Mouse (Mus musculus) gastrocnemius, adult 2 months (tissue): ENCODE measurements around the gene A030005K14Rik. TPM values are rescaled to one million over a fixed set of nuclear protein-coding genes. Genes with fewer than 3 reads are reported as not detected.

ENCODE experiments used
- DNase-seq: peaks from one replicate; pipeline ENCODE4 v3.0.0; 2022
- H3K27ac ChIP-seq: fragments of 200-600 bp; 2 replicates; pipeline ENCODE4 v1.8.1; 2022; ENCODE audit warnings: mild to moderate bottlenecking
- H3K4me3 ChIP-seq: fragments of 200-600 bp; 2 replicates; pipeline ENCODE4 v1.8.1; 2022; ENCODE audit warnings: mild to moderate bottlenecking, moderate library complexity
- CTCF ChIP-seq: fragments of 200-600 bp; IDR thresholded peaks from 2 replicates; pipeline ENCODE4 v1.8.1; 2022; ENCODE audit warnings: antibody characterized with exemption, mild to moderate bottlenecking, moderate library complexity
- intact Hi-C: fragments of 180-260 bp; cut with DNase I; formaldehyde crosslinking; loops from one replicate; pipeline ENCODE4 v1.15.1; 2025
- long read RNA-seq, 2 experiments: library from polyadenylated mRNA; stranded (forward); transcript quantifications; one replicate each; pipeline ENCODE4 v2.0.0; 2021
- total RNA-seq, 2 experiments: library from RNA; stranded (reverse); gene quantifications; 2 replicates each; pipeline ENCODE4 v1.2.3; 2021

Gene A030005K14Rik
- not detected for total RNA-seq
- long read RNA-seq, experiment 1, result 0 reads
- long read RNA-seq, experiment 2, result 0 reads

DNA sequence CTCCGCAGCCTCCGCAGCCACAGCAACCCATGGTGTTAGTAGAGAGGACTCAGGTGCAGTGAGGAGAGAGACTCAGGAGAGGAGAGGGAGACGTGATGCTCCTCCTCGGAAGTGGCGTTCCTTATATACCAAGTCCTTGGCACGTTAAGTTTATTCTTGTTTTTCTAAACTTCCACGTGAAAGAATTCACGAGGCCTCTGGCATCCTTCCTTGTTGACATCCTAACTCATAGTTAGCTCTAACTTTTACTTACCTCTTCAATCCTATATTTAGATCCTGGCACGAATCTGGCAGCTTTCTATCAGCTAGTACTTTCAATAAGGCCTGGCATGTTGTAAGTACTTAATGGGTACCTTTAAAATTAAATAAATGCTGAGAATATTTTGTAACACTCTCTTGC, at the start of gene A030005K14Rik:
Gene A030005K14Rik (minus strand): TSS at position 101 of the 400 bp plus-strand sequence.
- TF ChIP-seq CTCF, result no peak

DNA sequence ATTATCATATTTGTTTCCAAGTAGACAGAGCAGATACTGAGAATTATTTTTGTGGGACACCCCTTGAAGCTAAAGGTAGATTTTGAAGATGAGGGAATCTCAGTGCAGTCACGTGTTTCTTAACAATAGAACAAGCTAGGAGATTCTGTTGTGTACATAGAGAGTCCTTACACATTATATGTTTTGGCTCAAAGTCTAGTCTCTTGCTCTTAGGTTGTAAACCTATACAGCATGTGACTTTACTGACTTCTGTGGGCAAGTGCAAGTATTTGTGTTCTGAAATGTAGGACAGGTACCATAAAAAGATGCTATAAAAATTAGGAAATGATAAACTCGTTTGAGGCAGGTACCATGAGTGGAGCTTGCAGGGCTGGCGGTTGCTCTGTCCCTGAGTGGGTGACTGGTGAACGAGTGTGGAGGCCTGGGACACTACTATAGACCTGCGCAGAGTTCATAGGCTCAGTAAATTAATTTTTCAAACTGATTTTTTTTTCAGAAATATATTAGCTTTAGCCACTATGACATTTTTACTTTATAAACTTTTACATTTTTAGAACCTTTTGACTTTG, 48.3 kb upstream of the A030005K14Rik start:
- DNase-seq, result no peak
- TF ChIP-seq CTCF, result no peak
- no peak overlapping the region for H3K27ac ChIP-seq
- no peak overlapping the region for H3K4me3 ChIP-seq
- intact Hi-C loops, result no loop called here

More for the DNA sequence above, at the start of gene A030005K14Rik:
- H3K27ac ChIP-seq, result no peak within 1 kb of the TSS
- intact Hi-C loops, result no loop called here
- no peak for DNase-seq
- no peak within 1 kb of the TSS for H3K4me3 ChIP-seq

DNA sequence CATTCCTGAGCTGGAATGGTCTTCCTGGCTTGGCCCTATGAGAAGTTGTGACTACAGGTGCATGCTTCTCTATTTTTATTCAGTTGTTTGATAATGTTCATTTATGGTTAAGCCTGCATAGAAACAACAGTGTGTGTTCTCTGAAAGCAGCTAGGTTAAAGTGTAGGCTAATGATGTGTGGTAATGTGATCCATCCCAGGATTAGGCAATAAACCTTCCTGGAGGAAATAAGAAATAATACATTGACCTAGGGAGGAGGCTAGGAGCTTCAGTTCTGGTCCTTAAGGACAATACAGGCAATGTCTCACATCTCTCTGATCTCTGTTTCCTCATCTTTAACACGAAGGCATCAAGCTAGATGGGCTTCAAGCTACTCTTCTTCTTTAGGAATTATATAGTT, 46.3 kb upstream of the A030005K14Rik start:
- H3K4me3 ChIP-seq, result no peak overlapping the region
- no peak overlapping the region for H3K27ac ChIP-seq
- DNase-seq, result no peak
- no peak for TF ChIP-seq CTCF
- intact Hi-C loops, result no loop called here

DNA sequence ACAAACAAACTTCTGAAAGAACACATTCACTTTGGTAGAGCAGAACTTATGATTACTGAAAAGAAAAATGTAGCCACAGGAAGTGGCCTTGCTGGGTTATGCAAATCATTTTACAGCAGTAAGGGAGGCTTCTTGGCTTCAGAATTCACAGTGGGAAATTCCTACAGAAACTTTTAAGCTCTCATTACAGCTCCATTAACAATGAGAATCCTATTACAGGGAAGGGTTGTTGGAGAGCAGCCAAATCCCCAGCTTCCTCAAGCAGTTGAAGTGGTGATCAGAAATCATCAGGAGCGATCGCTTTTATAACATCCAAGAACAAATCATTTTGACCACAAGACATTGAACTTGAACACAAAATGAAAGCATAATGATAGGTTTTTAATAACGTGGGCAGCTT, 42.7 kb upstream of the A030005K14Rik start:
- no peak overlapping the region for H3K4me3 ChIP-seq
- H3K27ac ChIP-seq, result no peak overlapping the region
- DNase-seq, result no peak
- no peak for TF ChIP-seq CTCF
- intact Hi-C loops, result no loop called here

DNA sequence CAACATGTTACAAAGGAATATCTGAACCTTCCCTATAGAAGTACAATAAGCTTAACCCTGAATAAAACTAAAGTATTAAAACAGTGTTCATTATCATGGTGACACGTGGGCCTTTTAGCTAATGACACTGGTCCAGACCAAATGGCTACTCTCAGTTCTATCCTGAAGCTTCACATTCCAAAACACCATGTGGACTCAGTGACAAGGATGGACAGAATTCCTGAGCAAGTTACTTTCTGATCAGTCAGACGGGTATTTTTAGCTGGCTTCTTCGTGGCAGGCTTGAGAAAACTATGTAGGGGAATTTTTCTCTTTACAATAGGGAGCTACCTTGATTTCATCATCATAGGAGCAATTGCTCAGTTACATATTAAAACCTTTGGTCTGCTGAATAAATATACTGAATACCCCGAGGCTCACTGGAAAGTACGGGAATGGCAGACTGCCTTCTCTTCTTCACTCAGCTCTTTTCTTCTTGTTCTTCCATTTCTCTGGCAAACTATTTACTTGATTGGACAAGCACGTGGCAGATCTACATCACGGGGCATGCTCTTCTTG, 40.5 kb upstream of the A030005K14Rik start:
- no peak for DNase-seq
- Histone ChIP-seq H3K4me3 (no peak overlapping the region), H3K27ac (no peak overlapping the region)
- no peak for TF ChIP-seq CTCF
- intact Hi-C loops, result no loop called here

DNA sequence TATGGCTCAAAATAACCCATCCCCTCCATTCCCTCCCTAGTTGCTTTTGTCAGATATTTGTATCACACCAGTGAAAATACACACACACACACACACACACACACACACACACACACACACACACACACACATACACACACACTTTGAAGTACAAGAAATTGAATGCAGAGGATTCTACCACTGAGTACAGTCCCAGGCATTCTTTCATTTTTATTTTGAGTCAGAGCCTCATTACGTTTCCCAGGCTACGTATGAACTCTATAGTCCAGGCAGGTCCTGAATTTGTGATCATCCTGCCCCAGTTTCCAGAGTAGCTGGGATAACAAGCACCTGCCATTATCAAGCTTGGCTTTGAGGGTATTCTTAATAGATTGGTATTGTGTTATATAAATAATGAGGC, 40.0 kb upstream of the A030005K14Rik start:
- no peak for DNase-seq
- TF ChIP-seq CTCF, result no peak
- Histone ChIP-seq H3K4me3 (no peak overlapping the region), H3K27ac (no peak overlapping the region)
- intact Hi-C loops, result no loop called here

DNA sequence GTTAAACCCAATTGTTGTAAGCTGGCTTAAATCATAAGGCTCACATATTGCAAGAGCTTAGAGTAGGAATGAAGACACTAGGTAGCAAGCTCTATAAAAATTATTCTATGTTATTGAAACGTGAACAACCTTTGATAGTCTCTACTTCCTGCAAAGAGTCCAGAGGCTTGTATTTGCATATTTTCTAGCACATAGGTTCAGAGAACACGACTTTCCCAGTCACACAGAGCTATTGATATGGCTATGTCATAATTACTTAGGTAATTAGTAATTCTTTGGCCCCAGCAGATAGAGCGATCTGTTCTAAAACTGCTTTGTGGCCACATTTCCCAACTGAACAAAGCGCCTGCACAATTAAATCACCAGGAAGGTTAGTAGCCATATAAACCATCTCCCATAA, 37.8 kb upstream of the A030005K14Rik start:
- no peak for DNase-seq
- H3K27ac ChIP-seq, result no peak overlapping the region
- H3K4me3 ChIP-seq, result no peak overlapping the region
- no peak for TF ChIP-seq CTCF
- intact Hi-C loops, result no loop called here

DNA sequence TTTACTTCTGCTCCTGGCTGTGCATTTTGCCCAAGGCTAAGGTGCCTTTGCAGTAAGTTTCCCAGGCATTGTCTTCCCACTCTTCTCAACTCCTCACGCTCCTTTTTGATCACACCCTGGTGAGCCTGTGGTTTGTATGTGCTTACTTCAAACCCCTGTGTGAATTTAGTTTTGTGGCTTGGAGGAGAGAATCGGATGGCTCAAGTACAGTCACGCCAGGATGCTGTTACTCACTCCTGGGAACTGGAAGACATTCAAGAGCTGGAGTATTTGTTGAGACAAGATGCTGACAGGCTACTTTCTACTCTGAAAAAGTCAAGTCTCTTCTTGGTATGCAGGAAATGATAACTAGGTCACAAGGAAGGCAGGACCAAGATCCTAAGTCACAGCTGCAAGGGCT, 32.1 kb upstream of the A030005K14Rik start:
- no peak for DNase-seq
- intact Hi-C loops, result no loop called here
- no peak overlapping the region for H3K27ac ChIP-seq
- no peak for TF ChIP-seq CTCF
- no peak overlapping the region for H3K4me3 ChIP-seq

DNA sequence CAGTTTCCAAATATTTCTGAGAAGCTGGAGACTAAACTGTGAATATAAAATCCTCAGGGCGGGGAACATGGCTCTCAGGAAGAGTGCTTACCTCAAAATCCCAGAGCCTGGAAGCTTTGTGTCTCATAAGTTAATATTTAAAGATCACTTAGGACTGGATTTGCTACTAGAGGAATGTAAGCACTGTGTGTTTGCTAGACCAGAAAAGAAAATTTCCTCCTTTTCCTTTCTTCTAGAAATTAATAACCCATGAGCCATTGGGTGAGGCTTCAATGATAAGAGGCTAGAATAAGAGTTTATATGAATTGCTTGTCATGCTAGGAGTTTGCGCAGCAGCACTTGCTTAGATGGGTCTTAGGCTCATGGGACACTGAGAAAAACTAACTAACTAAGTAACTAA, 25.6 kb upstream of the A030005K14Rik start:
- TF ChIP-seq CTCF, result no peak
- Histone ChIP-seq H3K27ac (no peak overlapping the region), H3K4me3 (no peak overlapping the region)
- intact Hi-C loops, result no loop called here
- DNase-seq, result no peak

DNA sequence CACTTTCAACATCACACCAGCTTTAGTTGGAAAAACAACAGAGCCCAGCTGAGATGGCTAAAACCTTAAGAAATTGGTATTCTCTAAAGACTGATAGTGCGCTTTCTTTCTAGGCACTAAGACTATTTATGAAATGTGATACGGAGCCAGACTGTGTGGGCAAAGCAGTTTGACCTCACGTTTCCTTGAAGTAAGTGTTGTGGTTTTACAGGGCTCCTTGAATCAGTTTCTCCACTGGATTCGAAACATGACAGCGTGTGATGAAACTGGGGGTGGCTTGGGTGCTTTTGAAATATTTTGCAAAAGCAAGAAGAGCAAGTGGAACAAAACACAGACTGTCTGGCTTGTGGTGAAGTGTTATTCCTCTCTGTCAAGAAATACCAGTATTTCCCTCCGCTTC, 17.8 kb upstream of the A030005K14Rik start:
- no peak for TF ChIP-seq CTCF
- DNase-seq, result no peak
- intact Hi-C loops, result loop anchor here (5.0 kb wide), 1 partner anchor 290 kb away; no protein-coding TSS in a partner anchor
- H3K4me3 ChIP-seq, result no peak overlapping the region
- no peak overlapping the region for H3K27ac ChIP-seq

DNA sequence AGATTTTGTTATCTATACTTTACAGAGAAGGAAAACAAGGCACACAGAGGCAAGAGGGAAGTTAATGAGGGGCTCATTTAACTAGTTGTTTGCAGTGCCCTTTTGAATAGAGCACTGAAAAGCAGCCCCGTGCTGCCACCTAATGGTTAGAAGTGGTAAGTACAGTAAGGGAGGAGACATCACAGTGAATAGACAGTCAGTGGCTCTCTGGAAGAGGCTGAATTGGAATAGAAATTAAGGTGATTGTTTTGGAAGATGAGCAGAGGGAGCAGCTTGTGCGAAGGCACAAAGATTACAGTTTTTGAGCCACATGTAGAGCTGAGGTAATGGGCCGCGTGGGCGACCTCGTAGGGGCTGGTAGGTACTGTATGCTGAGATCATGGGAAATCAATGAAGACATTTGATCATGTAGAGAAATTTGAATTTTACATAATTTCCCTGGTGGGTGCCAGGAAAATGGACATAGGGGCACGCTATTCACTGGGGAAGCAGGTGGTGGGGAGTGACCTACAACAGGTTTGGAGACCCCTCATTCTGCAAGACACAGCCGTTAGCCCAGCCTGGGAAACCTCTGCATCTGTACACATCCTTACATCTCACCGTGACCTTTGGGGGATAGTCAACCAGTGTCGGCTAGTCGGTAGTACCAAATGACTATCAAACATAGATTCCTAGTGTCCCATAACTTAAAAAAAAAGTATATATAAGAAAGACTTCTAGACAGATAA, 17.2 kb upstream of the A030005K14Rik start:
- Histone ChIP-seq H3K27ac (no peak overlapping the region), H3K4me3 (peak overlapping the region; percentile 37)
- TF ChIP-seq CTCF, result peak; percentile 74
- DNase-seq, result no peak
- intact Hi-C loops, result loop anchor here (5.0 kb wide), 1 partner anchor 289 kb away; no protein-coding TSS in a partner anchor

DNA sequence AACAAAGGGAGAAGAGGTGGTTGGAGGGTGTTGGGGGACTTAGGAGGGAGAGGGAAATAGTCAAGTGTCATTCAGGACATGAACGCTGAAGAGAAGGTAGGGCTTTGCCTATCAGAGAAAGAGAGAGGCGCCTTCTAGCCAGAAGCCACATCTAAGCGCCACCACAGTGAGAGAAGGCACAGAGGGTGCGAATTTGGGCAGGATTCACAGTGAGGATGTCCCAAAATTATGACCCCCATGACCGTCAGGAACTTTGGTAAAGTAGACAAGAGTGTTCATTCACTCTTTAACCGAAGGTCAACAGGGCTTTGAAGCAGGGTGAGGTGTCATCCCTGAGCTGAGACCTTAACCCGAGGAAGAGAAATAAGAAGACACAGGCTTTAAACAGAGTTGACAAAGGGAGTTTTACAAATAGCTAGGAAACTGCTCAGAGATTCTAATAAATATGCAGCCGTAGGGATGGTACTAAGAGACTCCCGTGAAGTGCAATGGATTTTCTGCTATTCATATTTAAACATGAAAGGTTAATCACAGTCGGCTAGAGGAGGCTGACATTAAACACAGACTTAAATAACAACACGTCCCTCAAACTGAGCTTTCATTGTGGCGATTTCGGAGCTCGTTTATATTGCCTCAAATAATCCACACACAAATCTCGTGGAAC, 16.5 kb upstream of the A030005K14Rik start:
- DNase-seq, result no peak
- TF ChIP-seq CTCF, result no peak
- peak overlapping the region; percentile 37 for H3K4me3 ChIP-seq
- H3K27ac ChIP-seq, result no peak overlapping the region
- intact Hi-C loops, result loop anchor here (5.0 kb wide), 1 partner anchor 288 kb away; no protein-coding TSS in a partner anchor

DNA sequence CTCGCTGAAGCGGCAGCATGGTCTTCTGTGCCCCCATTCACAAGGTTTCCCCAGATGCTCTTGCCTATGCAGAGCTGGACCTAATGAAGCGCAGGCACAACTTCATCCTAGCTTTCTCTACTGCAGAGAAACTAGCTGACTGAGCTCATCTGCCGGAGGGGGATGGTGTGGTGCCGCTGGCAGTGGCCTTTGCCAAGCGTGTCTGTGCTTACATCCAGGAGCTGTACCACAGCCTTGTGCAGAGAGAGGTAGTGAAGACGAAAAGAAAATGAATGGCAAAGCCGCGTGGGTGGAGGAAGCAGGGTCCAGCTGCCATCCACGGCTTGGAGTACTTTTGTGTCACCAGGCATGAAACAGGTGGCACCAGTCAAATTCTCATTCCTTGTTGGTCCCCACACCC, 8.0 kb upstream of the A030005K14Rik start:
- intact Hi-C loops, result no loop called here
- no peak for TF ChIP-seq CTCF
- DNase-seq, result no peak
- no peak overlapping the region for H3K27ac ChIP-seq
- no peak overlapping the region for H3K4me3 ChIP-seq
